ENCODE assay signal across 13 mouse cellular contexts in genomic region chr10:43037455-43037793, GRCm38 (mm10).
A peak's percentile ranks its signal among the peaks of the same experiment; 100 is the strongest.
DNase-seq lines count a peak whose midpoint lies in the region; ATAC-seq and TF ChIP-seq lines count a peak whose summit lies in the region.
"Had no signal": no experiment of that assay in that cellular context is flagged by ENCODE, and none has a peak within 500 bp of the region (broad histone marks: within the 10 kb centered on the region; RNA-seq: fewer than 3 reads in every experiment).

No protein-coding gene starts in this region.

- DNase-seq in forebrain, embryonic 10.5 days (ENCODE audit: extremely low spot score, low spot score), result no peak
- DNase-seq in lung, adult 18-20 months, result no peak
- peak; percentile 91 for DNase-seq in midbrain, embryonic 11.5 days (ENCODE audit: low spot score, missing footprints)
- no peak for DNase-seq in layer of hippocampus, adult 2 months (ENCODE audit: low spot score in 2 of 2)
- DNase-seq in thymus, adult 2 months, result no peak
- DNase-seq: cerebellum, adult 18-20 months; gastrocnemius, postnatal 36 days; heart, postnatal 4 days; kidney, adult 8-10 months had no signal

- no peak overlapping the region for H3K4me3 ChIP-seq in forebrain, embryonic 10.5 days
- no peak overlapping the region for H3K4me3 ChIP-seq in forebrain, embryonic 16.5 days (replicated peaks; ENCODE audit: low read length)
- no peak overlapping the region for H3K4me3 ChIP-seq in lung, embryonic 16.5 days (ENCODE audit: low read length)
- no peak overlapping the region for H3K4me3 ChIP-seq in midbrain, embryonic 11.5 days (ENCODE audit: low read depth, low read length)
- no peak overlapping the region for H3K4me3 ChIP-seq in layer of hippocampus, adult 2 months
- no peak overlapping the region for H3K4me3 ChIP-seq in thymus, adult 2 months (ENCODE audit: control insufficient read depth, insufficient read depth, low read length)
- no peak overlapping the region for H3K4me3 ChIP-seq in forebrain, embryonic 12.5 days (replicated peaks)
- H3K4me3 ChIP-seq: liver, embryonic 15.5 days had no signal

- peaks cover 11% of the 10 kb centered on the region for H3K36me3 ChIP-seq in forebrain, embryonic 10.5 days (replicated peaks)
- no peaks in the 10 kb centered on the region for H3K36me3 ChIP-seq in forebrain, embryonic 16.5 days (ENCODE audit: control insufficient read depth, insufficient read depth)
- H3K36me3 ChIP-seq in lung, embryonic 16.5 days (ENCODE audit: control insufficient read depth, insufficient read depth, low read length), result no peaks in the 10 kb centered on the region
- H3K36me3 ChIP-seq in midbrain, embryonic 11.5 days (ENCODE audit: control insufficient read depth, insufficient read depth, low read length), result no peaks in the 10 kb centered on the region
- H3K36me3 ChIP-seq in thymus, adult 2 months (ENCODE audit: control insufficient read depth, insufficient read depth, low read length), result no peaks in the 10 kb centered on the region
- H3K36me3 ChIP-seq in forebrain, embryonic 12.5 days (replicated peaks), result no peaks in the 10 kb centered on the region
- H3K36me3 ChIP-seq: liver, embryonic 15.5 days had no signal

- no peak overlapping the region for H3K4me2 ChIP-seq in forebrain, embryonic 16.5 days (ENCODE audit: low read length)
- H3K4me2 ChIP-seq in lung, embryonic 16.5 days (ENCODE audit: low read depth, low read length), result no peak overlapping the region
- H3K4me2 ChIP-seq in midbrain, embryonic 11.5 days, result no peak overlapping the region
- no peak overlapping the region for H3K4me2 ChIP-seq in forebrain, embryonic 12.5 days
- H3K4me2 ChIP-seq: liver, embryonic 15.5 days had no signal

- ATAC-seq in forebrain, embryonic 16.5 days, result no peak
- peak; percentile 34; the same call in 1 of the 2 replicates for ATAC-seq in lung, embryonic 16.5 days (ENCODE audit: low read depth)
- ATAC-seq in midbrain, embryonic 11.5 days (ENCODE audit: low FRiP score), result 0 out of 2 replicates have a peak, but pooled peaks have one; percentile 43
- no peak for ATAC-seq in forebrain, embryonic 12.5 days (ENCODE audit: low FRiP score)

- 33% methylated on average over 7 of the region's 7 CpGs for WGBS in forebrain, embryonic 10.5 days
- 24% methylated on average over 7 of the region's 7 CpGs for WGBS in forebrain, embryonic 16.5 days
- WGBS in lung, embryonic 16.5 days, result 57% methylated on average over 7 of the region's 7 CpGs
- WGBS in midbrain, embryonic 11.5 days, result 33% methylated on average over 7 of the region's 7 CpGs
- 83% methylated on average over 7 of the region's 7 CpGs for WGBS in thymus, adult 2 months
- WGBS in forebrain, embryonic 12.5 days, result 16% methylated on average over 7 of the region's 7 CpGs

- no peak for TF ChIP-seq POLR2A in thymus, adult 2 months (IDR thresholded peaks at IDR 0.05; ENCODE audit: control insufficient read depth, extremely low read depth, insufficient read depth, low read length, poor library complexity)

- H3K4me1 ChIP-seq in forebrain, embryonic 10.5 days, result peaks cover 62% of the 10 kb centered on the region
- H3K4me1 ChIP-seq in forebrain, embryonic 16.5 days (replicated peaks; ENCODE audit: control insufficient read depth, insufficient read depth, low read length), result peaks cover 10% of the 10 kb centered on the region
- peaks cover 12% of the 10 kb centered on the region for H3K4me1 ChIP-seq in lung, embryonic 16.5 days (replicated peaks; ENCODE audit: control insufficient read depth, insufficient read depth, low read length)
- peaks cover 10% of the 10 kb centered on the region for H3K4me1 ChIP-seq in midbrain, embryonic 11.5 days (ENCODE audit: control insufficient read depth, insufficient read depth, low read length)
- H3K4me1 ChIP-seq in thymus, adult 2 months (replicated peaks; ENCODE audit: control insufficient read depth, insufficient read depth, low read length), result no peaks in the 10 kb centered on the region
- H3K4me1 ChIP-seq in forebrain, embryonic 12.5 days, result peaks cover 41% of the 10 kb centered on the region

- H3K27me3 ChIP-seq in forebrain, embryonic 10.5 days (ENCODE audit: poor library complexity, severe bottlenecking), result peaks cover 21% of the 10 kb centered on the region
- H3K27me3 ChIP-seq in forebrain, embryonic 16.5 days (replicated peaks; ENCODE audit: control insufficient read depth, insufficient read depth, low read length), result no peaks in the 10 kb centered on the region
- no peaks in the 10 kb centered on the region for H3K27me3 ChIP-seq in lung, embryonic 16.5 days (ENCODE audit: control insufficient read depth, insufficient read depth, low read depth, low read length)
- no peaks in the 10 kb centered on the region for H3K27me3 ChIP-seq in midbrain, embryonic 11.5 days (ENCODE audit: control insufficient read depth, insufficient read depth, low read length)
- H3K27me3 ChIP-seq in thymus, adult 2 months (ENCODE audit: control insufficient read depth, insufficient read depth, low read length), result no peaks in the 10 kb centered on the region
- H3K27me3 ChIP-seq in forebrain, embryonic 12.5 days, result 0 out of 2 replicates have a peak, but pooled peaks cover 5% of the 10 kb centered on the region

- no peak for TF ChIP-seq CTCF in layer of hippocampus, adult 2 months (conservative IDR thresholded peaks at IDR 0.05)
- no peak for TF ChIP-seq CTCF in thymus, adult 2 months (IDR thresholded peaks at IDR 0.05; ENCODE audit: borderline replicate concordance, control insufficient read depth, extremely low read depth, insufficient read depth, low read length, poor library complexity)

- H3K9ac ChIP-seq in forebrain, embryonic 16.5 days (replicated peaks; ENCODE audit: low read depth, low read length), result no peak overlapping the region
- no peak overlapping the region for H3K9ac ChIP-seq in lung, embryonic 16.5 days (ENCODE audit: low read length)
- no peak overlapping the region for H3K9ac ChIP-seq in midbrain, embryonic 11.5 days (ENCODE audit: low read length)
- no peak overlapping the region for H3K9ac ChIP-seq in forebrain, embryonic 12.5 days
- H3K9ac ChIP-seq: liver, embryonic 15.5 days had no signal

- H3K27ac ChIP-seq in forebrain, embryonic 10.5 days, result peak overlapping the region; percentile 72
- no peak overlapping the region for H3K27ac ChIP-seq in forebrain, embryonic 16.5 days (ENCODE audit: low read length)
- no peak overlapping the region for H3K27ac ChIP-seq in lung, embryonic 16.5 days (ENCODE audit: low read length)
- H3K27ac ChIP-seq in midbrain, embryonic 11.5 days (ENCODE audit: low read depth, low read length), result no peak overlapping the region
- no peak overlapping the region for H3K27ac ChIP-seq in layer of hippocampus, adult 2 months
- H3K27ac ChIP-seq in thymus, adult 2 months (ENCODE audit: control insufficient read depth, insufficient read depth, low read length), result no peak overlapping the region
- H3K27ac ChIP-seq in forebrain, embryonic 12.5 days, result no peak overlapping the region
- H3K27ac ChIP-seq: liver, embryonic 15.5 days had no signal

- peaks cover 9% of the 10 kb centered on the region; the same call in 1 of the 2 replicates for H3K9me3 ChIP-seq in forebrain, embryonic 10.5 days
- H3K9me3 ChIP-seq in forebrain, embryonic 16.5 days (ENCODE audit: control insufficient read depth, low read length), result no peaks in the 10 kb centered on the region
- H3K9me3 ChIP-seq in lung, embryonic 16.5 days (ENCODE audit: control insufficient read depth, low read length), result 0 out of 2 replicates have a peak, but pooled peaks cover 3% of the 10 kb centered on the region
- peaks cover 2% of the 10 kb centered on the region; the same call in 1 of the 2 replicates for H3K9me3 ChIP-seq in midbrain, embryonic 11.5 days (ENCODE audit: control insufficient read depth, low read length)
- peaks cover 3% of the 10 kb centered on the region; the same call in 1 of the 2 replicates for H3K9me3 ChIP-seq in forebrain, embryonic 12.5 days
- H3K9me3 ChIP-seq: liver, embryonic 15.5 days had no signal

Comparison
In these comparisons a context has a peak if more than half of its experiments do, and no peak if none do; other contexts are left out.
1. ATAC-seq: peak in lung, embryonic 16.5 days (single experiment) and midbrain, embryonic 11.5 days (single experiment); none in forebrain, embryonic 16.5 days (single experiment) and forebrain, embryonic 12.5 days (single experiment).